Mouse (Mus musculus): ENCODE data around the gene Neu2. TPM values are rescaled to one million over a fixed set of nuclear protein-coding genes. Genes with fewer than 3 reads are reported as not detected.

Gene Neu2
- polyA plus RNA-seq, 1 experiment from 2014 or later, result not detected

- 84% methylated on average over 2 of the region's 2 CpGs for WGBS (ENCODE audit: missing documents)
- H3K4me3 ChIP-seq (ENCODE audit: inconsistent target), result no peak overlapping the region
- no peak overlapping the region for H3K27ac ChIP-seq
- H3K36me3 ChIP-seq (ENCODE audit: inconsistent target), result no peaks in the 10 kb centered on the region
- H3K79me2 ChIP-seq (ENCODE audit: inconsistent target), result no peaks in the 10 kb centered on the region
Measured at GRCm38 (mm10) chr1:87614576-87615295, 105.0 kb downstream of the Neu2 start.

GRCm38 (mm10) chr1:87620211-87620668 is 110.6 kb downstream of the Neu2 start, which contains the start of gene Inpp5d:
Inpp5d (plus strand) TSS chr1:87620312.
- Histone ChIP-seq H3K36me3 (ENCODE audit: inconsistent target) (no peaks in the 10 kb centered on the region), H3K79me2 (ENCODE audit: inconsistent target) (peaks cover 50% of the 10 kb centered on the region), H3K4me3 (ENCODE audit: inconsistent target) (peak within 1 kb of the TSS; percentile 80), H3K27ac (peak within 1 kb of the TSS; percentile 100)
- WGBS (ENCODE audit: missing documents), result under 1% methylated on average over 12 of the region's 12 CpGs

GRCm38 (mm10) chr1:87620693-87621092 is 111.0 kb downstream of the Neu2 start:
- Histone ChIP-seq H3K27ac (peak overlapping the region; percentile 100), H3K4me3 (ENCODE audit: inconsistent target) (peak overlapping the region; percentile 80), H3K36me3 (ENCODE audit: inconsistent target) (no peaks in the 10 kb centered on the region), H3K79me2 (ENCODE audit: inconsistent target) (peaks cover 55% of the 10 kb centered on the region)
- WGBS (ENCODE audit: missing documents), result 0% methylated on average over 6 of the region's 6 CpGs

GRCm38 (mm10) chr1:87621146-87621857 is 111.6 kb downstream of the Neu2 start:
- Histone ChIP-seq H3K4me3 (ENCODE audit: inconsistent target) (peak overlapping the region; percentile 80), H3K79me2 (ENCODE audit: inconsistent target) (peaks cover 60% of the 10 kb centered on the region), H3K27ac (peak overlapping the region; percentile 100), H3K36me3 (ENCODE audit: inconsistent target) (no peaks in the 10 kb centered on the region)
- WGBS (ENCODE audit: missing documents), result 2% methylated on average over 9 of the region's 9 CpGs

GRCm38 (mm10) chr1:87621858-87622279 is 112.2 kb downstream of the Neu2 start:
- WGBS (ENCODE audit: missing documents), result 16% methylated on average over 3 of the region's 3 CpGs
- Histone ChIP-seq H3K79me2 (ENCODE audit: inconsistent target) (peaks cover 66% of the 10 kb centered on the region), H3K27ac (peak overlapping the region; percentile 100), H3K36me3 (ENCODE audit: inconsistent target) (no peaks in the 10 kb centered on the region), H3K4me3 (ENCODE audit: inconsistent target) (peak overlapping the region; percentile 80)

GRCm38 (mm10) chr1:87623977-87624666 is 114.4 kb downstream of the Neu2 start:
- H3K27ac ChIP-seq, result peak overlapping the region; percentile 100
- H3K4me3 ChIP-seq (ENCODE audit: inconsistent target), result no peak overlapping the region
- peaks cover 88% of the 10 kb centered on the region for H3K79me2 ChIP-seq (ENCODE audit: inconsistent target)
- 80% methylated on average over 1 of the region's 1 CpGs for WGBS (ENCODE audit: missing documents)
- peaks cover 5% of the 10 kb centered on the region for H3K36me3 ChIP-seq (ENCODE audit: inconsistent target)

- H3K36me3 ChIP-seq (ENCODE audit: inconsistent target), result peaks cover 5% of the 10 kb centered on the region
- H3K79me2 ChIP-seq (ENCODE audit: inconsistent target), result peaks cover 95% of the 10 kb centered on the region
- H3K4me3 ChIP-seq (ENCODE audit: inconsistent target), result no peak overlapping the region
- WGBS (ENCODE audit: missing documents), result 54% methylated on average over 2 of the region's 2 CpGs
- peak overlapping the region; percentile 100 for H3K27ac ChIP-seq
Measured at GRCm38 (mm10) chr1:87624826-87625225, 115.1 kb downstream of the Neu2 start.

GRCm38 (mm10) chr1:87625254-87626025 is 115.8 kb downstream of the Neu2 start:
- Histone ChIP-seq H3K36me3 (ENCODE audit: inconsistent target) (peaks cover 5% of the 10 kb centered on the region), H3K27ac (peak overlapping the region; percentile 100)

GRCm38 (mm10) chr1:87626344-87626743 is 116.7 kb downstream of the Neu2 start:
- Histone ChIP-seq H3K4me3 (ENCODE audit: inconsistent target) (no peak overlapping the region), H3K27ac (peak overlapping the region; percentile 100), H3K79me2 (ENCODE audit: inconsistent target) (peaks cover 99% of the 10 kb centered on the region), H3K36me3 (ENCODE audit: inconsistent target) (peaks cover 5% of the 10 kb centered on the region)
- WGBS (ENCODE audit: missing documents), result 0% methylated on average over 2 of the region's 2 CpGs

More at GRCm38 (mm10) chr1:87625254-87626025, 115.8 kb downstream of the Neu2 start:
- WGBS (ENCODE audit: missing documents), result 38% methylated on average over 5 of the region's 6 CpGs
- no peak overlapping the region for H3K4me3 ChIP-seq (ENCODE audit: inconsistent target)
- peaks cover 99% of the 10 kb centered on the region for H3K79me2 ChIP-seq (ENCODE audit: inconsistent target)

GRCm38 (mm10) chr1:87628085-87628484 is 118.4 kb downstream of the Neu2 start:
- Histone ChIP-seq H3K36me3 (ENCODE audit: inconsistent target) (peaks cover 5% of the 10 kb centered on the region), H3K27ac (no peak overlapping the region), H3K79me2 (ENCODE audit: inconsistent target) (peaks cover 99% of the 10 kb centered on the region), H3K4me3 (ENCODE audit: inconsistent target) (no peak overlapping the region)
- 80% methylated on average over 2 of the region's 2 CpGs for WGBS (ENCODE audit: missing documents)

- H3K36me3 ChIP-seq (ENCODE audit: inconsistent target), result peaks cover 22% of the 10 kb centered on the region
- peaks cover 100% of the 10 kb centered on the region for H3K79me2 ChIP-seq (ENCODE audit: inconsistent target)
- no peak overlapping the region for H3K27ac ChIP-seq
- no peak overlapping the region for H3K4me3 ChIP-seq (ENCODE audit: inconsistent target)
- 84% methylated on average over 10 of the region's 10 CpGs for WGBS (ENCODE audit: missing documents)
Measured at GRCm38 (mm10) chr1:87631584-87631983, 121.9 kb downstream of the Neu2 start.

- Histone ChIP-seq H3K4me3 (ENCODE audit: inconsistent target) (no peak overlapping the region), H3K36me3 (ENCODE audit: inconsistent target) (peaks cover 23% of the 10 kb centered on the region), H3K27ac (0 out of 2 replicates have a peak overlapping the region, but pooled peaks have one; percentile 7), H3K79me2 (ENCODE audit: inconsistent target) (peaks cover 100% of the 10 kb centered on the region)
- WGBS (ENCODE audit: missing documents), result 46% methylated on average over 6 of the region's 6 CpGs
Measured at GRCm38 (mm10) chr1:87632163-87632562, 122.5 kb downstream of the Neu2 start.

GRCm38 (mm10) chr1:87636716-87637117 is 127.0 kb downstream of the Neu2 start:
- WGBS (ENCODE audit: missing documents), result 74% methylated on average over 12 of the region's 12 CpGs
- H3K27ac ChIP-seq, result peak overlapping the region; percentile 98
- H3K4me3 ChIP-seq (ENCODE audit: inconsistent target), result no peak overlapping the region
- H3K79me2 ChIP-seq (ENCODE audit: inconsistent target), result peaks cover 87% of the 10 kb centered on the region
- peaks cover 22% of the 10 kb centered on the region; the same call in 1 of the 2 replicates for H3K36me3 ChIP-seq (ENCODE audit: inconsistent target)
